Comparison of ENCODE assay signal across 9 mouse cellular contexts in genomic region chr6:143219347-143219746, GRCm38 (mm10). TPM values are rescaled to one million over a fixed set of nuclear protein-coding genes. Genes with fewer than 3 reads are reported as not detected.
DNase-seq lines count a peak whose midpoint lies in the region; ATAC-seq and TF ChIP-seq lines count a peak whose summit lies in the region.
"Had no signal": no experiment of that assay in that cellular context is flagged by ENCODE, and none has a peak within 500 bp of the region (broad histone marks: within the 10 kb centered on the region; RNA-seq: fewer than 3 reads in every experiment).

No protein-coding gene starts in this region.

- peaks cover 5% of the 10 kb centered on the region; the same call in 1 of the 2 replicates for H3K27me3 ChIP-seq in kidney, embryonic 16.5 days (ENCODE audit: insufficient read depth, low read length)
- no peaks in the 10 kb centered on the region for H3K27me3 ChIP-seq in forebrain, embryonic 10.5 days (ENCODE audit: poor library complexity, severe bottlenecking)
- no peaks in the 10 kb centered on the region for H3K27me3 ChIP-seq in hindbrain, embryonic 16.5 days (replicated peaks; ENCODE audit: control insufficient read depth, insufficient read depth, low read length)
- no peaks in the 10 kb centered on the region for H3K27me3 ChIP-seq in midbrain, embryonic 14.5 days (ENCODE audit: control insufficient read depth, insufficient read depth, low read length)
- no peaks in the 10 kb centered on the region for H3K27me3 ChIP-seq in splenic B cell, adult 2 months (ENCODE audit: control insufficient read depth, insufficient read depth, low read length, poor library complexity, severe bottlenecking)
- H3K27me3 ChIP-seq: embryonic facial prominence, embryonic 12.5 days had no signal

- ATAC-seq in kidney, embryonic 16.5 days (ENCODE audit: low FRiP score, low TSS enrichment): no peak
- ATAC-seq in hindbrain, embryonic 16.5 days: peak; percentile 65; the same call in 1 of the 2 replicates
- no peak for ATAC-seq in midbrain, embryonic 14.5 days (ENCODE audit: low FRiP score, low TSS enrichment)

- H3K9ac ChIP-seq in kidney, embryonic 16.5 days (replicated peaks; ENCODE audit: low read length): no peak overlapping the region
- H3K9ac ChIP-seq in hindbrain, embryonic 16.5 days (ENCODE audit: low read depth, low read length): no peak overlapping the region
- no peak overlapping the region for H3K9ac ChIP-seq in midbrain, embryonic 14.5 days (replicated peaks; ENCODE audit: low read length)
- H3K9ac ChIP-seq: embryonic facial prominence, embryonic 12.5 days had no signal

- TF ChIP-seq CTCF in brain, embryonic 14.5 days (IDR thresholded peaks at IDR 0.05; ENCODE audit: borderline replicate concordance, extremely low read depth, insufficient read depth, insufficient read length): peak; percentile 70; the same call in 1 of the 2 replicates

- 0 out of 2 replicates have a peak, but pooled peaks cover under 1% of the 10 kb centered on the region for H3K4me1 ChIP-seq in kidney, embryonic 16.5 days (ENCODE audit: insufficient read depth, low read length)
- H3K4me1 ChIP-seq in forebrain, embryonic 10.5 days: peaks cover 7% of the 10 kb centered on the region; the same call in 1 of the 2 replicates
- no peaks in the 10 kb centered on the region for H3K4me1 ChIP-seq in hindbrain, embryonic 16.5 days (ENCODE audit: control insufficient read depth, insufficient read depth, low read depth, low read length)
- no peaks in the 10 kb centered on the region for H3K4me1 ChIP-seq in midbrain, embryonic 14.5 days (ENCODE audit: control insufficient read depth, insufficient read depth, low read length)
- H3K4me1 ChIP-seq: embryonic facial prominence, embryonic 12.5 days had no signal

- DNase-seq in kidney, adult 18-20 months: peak; percentile 27
- peak; percentile 91 for DNase-seq in brain, embryonic 14.5 days (ENCODE audit: low read depth)
- peak; percentile 65 for DNase-seq in forebrain, embryonic 10.5 days (ENCODE audit: extremely low spot score, low spot score)
- peak; percentile 55 to 75 for DNase-seq in left cerebral cortex, postnatal 10 days (ENCODE audit: extremely low spot score in 1 of 2, low spot score in 2 of 2)
- peak; percentile 93 for DNase-seq in midbrain, embryonic 14.5 days
- DNase-seq in splenic B cell, adult 2 months (ENCODE audit: low read depth, low spot score): peak; percentile 82

- H3K36me3 ChIP-seq in kidney, embryonic 16.5 days (ENCODE audit: insufficient read depth, low read length): peaks cover 7% of the 10 kb centered on the region; the same call in 1 of the 2 replicates
- H3K36me3 ChIP-seq in forebrain, embryonic 10.5 days (replicated peaks): peaks cover 5% of the 10 kb centered on the region; the same call in 1 of the 2 replicates
- H3K36me3 ChIP-seq in hindbrain, embryonic 16.5 days (ENCODE audit: control insufficient read depth, insufficient read depth, low read length): no peaks in the 10 kb centered on the region
- H3K36me3 ChIP-seq in midbrain, embryonic 14.5 days (ENCODE audit: control insufficient read depth, insufficient read depth, low read length): no peaks in the 10 kb centered on the region
- H3K36me3 ChIP-seq in splenic B cell, adult 2 months (ENCODE audit: control insufficient read depth, insufficient read depth, low read length, poor library complexity, severe bottlenecking): no peaks in the 10 kb centered on the region
- H3K36me3 ChIP-seq: embryonic facial prominence, embryonic 12.5 days had no signal

- H3K9me3 ChIP-seq in kidney, embryonic 16.5 days (ENCODE audit: low read length): peaks cover 10% of the 10 kb centered on the region
- peaks cover 14% of the 10 kb centered on the region; the same call in 1 of the 2 replicates for H3K9me3 ChIP-seq in forebrain, embryonic 10.5 days
- peaks cover 3% of the 10 kb centered on the region; the same call in 1 of the 2 replicates for H3K9me3 ChIP-seq in hindbrain, embryonic 16.5 days (ENCODE audit: control insufficient read depth, low read length)
- H3K9me3 ChIP-seq in midbrain, embryonic 14.5 days (ENCODE audit: control insufficient read depth, low read length): no peaks in the 10 kb centered on the region

- 7% methylated on average over 5 of the region's 5 CpGs for WGBS in kidney, embryonic 16.5 days
- 6% methylated on average over 5 of the region's 5 CpGs for whole genome bisulfite sequencing in forebrain, embryonic 10.5 days
- 4% methylated on average over 5 of the region's 5 CpGs for WGBS in hindbrain, embryonic 16.5 days
- WGBS in midbrain, embryonic 14.5 days: 6% methylated on average over 5 of the region's 5 CpGs

- TF ChIP-seq POLR2A in brain, embryonic 14.5 days (IDR thresholded peaks at IDR 0.05; ENCODE audit: borderline replicate concordance, extremely low read depth, insufficient read depth, insufficient read length, poor library complexity, severe bottlenecking): no peak

- H3K4me2 ChIP-seq in kidney, embryonic 16.5 days (replicated peaks; ENCODE audit: low read depth, low read length): no peak overlapping the region
- no peak overlapping the region for H3K4me2 ChIP-seq in hindbrain, embryonic 16.5 days (ENCODE audit: low read length)
- no peak overlapping the region for H3K4me2 ChIP-seq in midbrain, embryonic 14.5 days (ENCODE audit: low read length)
- H3K4me2 ChIP-seq: embryonic facial prominence, embryonic 12.5 days had no signal

- no peak overlapping the region for H3K27ac ChIP-seq in kidney, embryonic 16.5 days (ENCODE audit: low read length)
- no peak overlapping the region for H3K27ac ChIP-seq in forebrain, embryonic 10.5 days
- H3K27ac ChIP-seq in hindbrain, embryonic 16.5 days (ENCODE audit: low read depth, low read length): no peak overlapping the region
- H3K27ac ChIP-seq in midbrain, embryonic 14.5 days (replicated peaks; ENCODE audit: low read depth, low read length): no peak overlapping the region
- H3K27ac ChIP-seq: embryonic facial prominence, embryonic 12.5 days had no signal

- H3K4me3 ChIP-seq in kidney, embryonic 16.5 days (ENCODE audit: low read length): no peak overlapping the region
- no peak overlapping the region for H3K4me3 ChIP-seq in forebrain, embryonic 10.5 days
- H3K4me3 ChIP-seq in hindbrain, embryonic 16.5 days (ENCODE audit: low read length): no peak overlapping the region
- no peak overlapping the region for H3K4me3 ChIP-seq in midbrain, embryonic 14.5 days (replicated peaks; ENCODE audit: low read depth, low read length)
- H3K4me3 ChIP-seq: embryonic facial prominence, embryonic 12.5 days had no signal

- intact Hi-C loops in left cerebral cortex, postnatal 10 days (cut with DNase I): no loop called here

RNA-seq across cellular contexts. Expression of gene Etnk1, which starts 52.3 kb away (rescaled TPM):
- 32.2 and 34.0 TPM in 2 replicates for polyA plus RNA-seq in kidney, embryonic 16.5 days (2015; fragmentation: Nextera tagmentation; extraction: Ambion mirVana)
- polyA plus RNA-seq in brain, embryonic 14.5 days (2012; rRNA removed): 102 and 103 TPM in 2 replicates
- polyA plus RNA-seq in forebrain, embryonic 10.5 days (2016; fragmentation: Nextera tagmentation; extraction: Ambion mirVana): 20.6 and 21.0 TPM in 2 replicates
- polyA plus RNA-seq in hindbrain, embryonic 16.5 days (2015; fragmentation: Nextera tagmentation; extraction: Ambion mirVana): 40.5 and 46.6 TPM in 2 replicates
- total RNA-seq in left cerebral cortex, postnatal 10 days (2021): 100 to 1,000 TPM; 151 to 153 TPM
- polyA plus RNA-seq in midbrain, embryonic 14.5 days (2014; fragmentation: Nextera tagmentation; extraction: Ambion mirVana): 47.3 and 62.0 TPM in 2 replicates

Comparison
In these comparisons a context has a peak if more than half of its experiments do, and no peak if none do; other contexts are left out.
1. DNase-seq: peak in every context shown above with its lines; median percentile 93 in midbrain, embryonic 14.5 days; 91 in brain, embryonic 14.5 days; 82 in splenic B cell, adult 2 months; 65 in forebrain, embryonic 10.5 days; 65 in left cerebral cortex, postnatal 10 days; 27 in kidney, adult 18-20 months.